Mouse (Mus musculus): ENCODE data around the gene Gm10663. TPM values are rescaled to one million over a fixed set of nuclear protein-coding genes. Genes with fewer than 3 reads are reported as not detected.

The Gm10663 gene
- polyA plus RNA-seq (2017; shearing (Covaris generic)): not detected

GRCm38 (mm10) chr8:65074733-65075132 is at the start of gene Gm10663:
Gene Gm10663, plus strand, starts transcription at chr8:65075033.

DNA sequence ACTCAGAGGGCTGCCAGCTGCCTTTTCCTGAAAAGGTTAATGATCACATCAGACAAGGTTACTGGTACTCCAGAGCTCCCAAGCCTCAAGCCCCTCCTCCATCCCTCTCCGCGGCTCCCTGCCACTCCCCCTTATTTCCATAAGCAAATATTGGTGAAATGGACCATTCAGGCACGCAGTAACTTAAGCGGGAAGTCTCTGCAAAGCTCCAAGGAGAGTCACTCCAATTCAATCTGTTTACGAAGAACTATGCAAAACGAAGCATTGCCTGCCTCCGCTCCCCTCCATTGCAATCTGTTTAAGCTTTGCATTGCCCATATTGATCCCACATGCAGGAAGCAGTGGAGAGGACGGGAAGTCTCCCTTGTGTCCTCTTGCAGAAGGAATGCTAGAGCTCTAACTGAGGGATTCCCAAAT is 37.7 kb upstream of the Gm10663 start, which contains the start of gene Apela:
Gene Apela (minus strand): TSS at position 220 of the 417 bp plus-strand sequence.

Other genes with a start within 250 kb of the Gm10663 start
- 2.6 TPM for gene Klhl2, start 225.0 kb upstream of the Gm10663 start, polyA plus RNA-seq (2017; shearing (Covaris generic))
- gene Tmem192, start 127.8 kb upstream of the Gm10663 start, polyA plus RNA-seq (2017; shearing (Covaris generic)): 52.5 TPM
- not detected for gene Trim75, start 87.2 kb upstream of the Gm10663 start, polyA plus RNA-seq (2017; shearing (Covaris generic))
- not detected for gene Trim61, start 56.5 kb upstream of the Gm10663 start, polyA plus RNA-seq (2017; shearing (Covaris generic))
- not detected for gene Trim60, start 56.4 kb upstream of the Gm10663 start, polyA plus RNA-seq (2017; shearing (Covaris generic))
- gene Apela, start 37.7 kb upstream of the Gm10663 start, polyA plus RNA-seq (2017; shearing (Covaris generic)): not detected
- not detected for gene BC030870, start 54.5 kb downstream of the Gm10663 start, polyA plus RNA-seq (2017; shearing (Covaris generic))